Mouse (Mus musculus): ENCODE results near the gene Btg4. TPM values are rescaled to one million over a fixed set of nuclear protein-coding genes. Genes with fewer than 3 reads are reported as not detected.

Btg4 gene
- total and polyA plus RNA-seq, 2 experiments from 2014 or later = not detected

GRCm38 (mm10) chr9:51058951-51059521, 1.7 kb upstream of the Btg4 start:
- WGBS = 48% methylated on average over 4 of the region's 4 CpGs
- ATAC-seq (ENCODE audit: insufficient read depth, low read depth) (no peak), DNase-seq (ENCODE audit: low spot score) (no peak)
- no peak overlapping the region for H3K4me2 ChIP-seq (ENCODE audit: low read depth, low read length)
- H3K4me3 ChIP-seq (ENCODE audit: low read depth, low read length) = no peak overlapping the region
- H3K9ac ChIP-seq (replicated peaks; ENCODE audit: low read depth, low read length) = no peak overlapping the region
- TF ChIP-seq CTCF (IDR thresholded peaks at IDR 0.05; ENCODE audit: low read depth) (no peak), EP300 (IDR thresholded peaks at IDR 0.05; ENCODE audit: low read depth) (no peak)
- no peaks in the 10 kb centered on the region for H3K36me3 ChIP-seq (replicated peaks; ENCODE audit: control insufficient read depth, insufficient read depth, low read length)
- no peaks in the 10 kb centered on the region for H3K9me3 ChIP-seq (replicated peaks; ENCODE audit: control insufficient read depth, low read length)
- no peak overlapping the region for H3K27ac ChIP-seq (ENCODE audit: low read depth)
- no peaks in the 10 kb centered on the region for H3K4me1 ChIP-seq (ENCODE audit: control insufficient read depth, insufficient read depth)
- H3K27me3 ChIP-seq (ENCODE audit: control insufficient read depth, insufficient read depth, low read length) = no peaks in the 10 kb centered on the region

GRCm38 (mm10) chr9:51068202-51068601, 7.5 kb downstream of the Btg4 start:
- 51% methylated on average over 3 of the region's 3 CpGs for WGBS
- ATAC-seq (ENCODE audit: insufficient read depth, low read depth) (no peak), DNase-seq (ENCODE audit: low spot score) (no peak)
- Histone ChIP-seq H3K9me3 (replicated peaks; ENCODE audit: control insufficient read depth, low read length) (no peaks in the 10 kb centered on the region), H3K4me3 (ENCODE audit: low read depth, low read length) (no peak overlapping the region), H3K36me3 (replicated peaks; ENCODE audit: control insufficient read depth, insufficient read depth, low read length) (no peaks in the 10 kb centered on the region; the same call in none of the 2 replicates), H3K9ac (replicated peaks; ENCODE audit: low read depth, low read length) (no peak overlapping the region), H3K4me1 (ENCODE audit: control insufficient read depth, insufficient read depth) (no peaks in the 10 kb centered on the region), H3K4me2 (ENCODE audit: low read depth, low read length) (no peak overlapping the region), H3K27me3 (ENCODE audit: control insufficient read depth, insufficient read depth, low read length) (no peaks in the 10 kb centered on the region), H3K27ac (ENCODE audit: low read depth) (no peak overlapping the region)
- TF ChIP-seq CTCF (IDR thresholded peaks at IDR 0.05; ENCODE audit: low read depth) (no peak), EP300 (IDR thresholded peaks at IDR 0.05; ENCODE audit: low read depth) (no peak)

- 30% methylated on average over 4 of the region's 4 CpGs for WGBS
- H3K9me3 ChIP-seq (replicated peaks; ENCODE audit: control insufficient read depth, low read length) = no peaks in the 10 kb centered on the region
- no peak for ATAC-seq (ENCODE audit: insufficient read depth, low read depth)
Observed at GRCm38 (mm10) chr9:51070801-51071200, 10.1 kb downstream of the Btg4 start.

GRCm38 (mm10) chr9:51075780-51076179, 15.1 kb downstream of the Btg4 start:
- no peak overlapping the region for H3K9ac ChIP-seq (replicated peaks; ENCODE audit: low read depth, low read length)

More at GRCm38 (mm10) chr9:51070801-51071200, 10.1 kb downstream of the Btg4 start:
- Histone ChIP-seq H3K36me3 (replicated peaks; ENCODE audit: control insufficient read depth, insufficient read depth, low read length) (peaks cover 6% of the 10 kb centered on the region), H3K27ac (ENCODE audit: low read depth) (no peak overlapping the region), H3K4me1 (ENCODE audit: control insufficient read depth, insufficient read depth) (no peaks in the 10 kb centered on the region), H3K9ac (replicated peaks; ENCODE audit: low read depth, low read length) (no peak overlapping the region), H3K4me3 (ENCODE audit: low read depth, low read length) (no peak overlapping the region), H3K4me2 (ENCODE audit: low read depth, low read length) (no peak overlapping the region), H3K27me3 (ENCODE audit: control insufficient read depth, insufficient read depth, low read length) (no peaks in the 10 kb centered on the region)
- no peak for TF ChIP-seq EP300 (IDR thresholded peaks at IDR 0.05; ENCODE audit: low read depth)
- no peak for TF ChIP-seq CTCF (IDR thresholded peaks at IDR 0.05; ENCODE audit: low read depth)
- DNase-seq (ENCODE audit: low spot score) = no peak

GRCm38 (mm10) chr9:51076300-51076978, 15.7 kb downstream of the Btg4 start:
- 0% methylated on average over 17 of the region's 17 CpGs for WGBS
- no peaks in the 10 kb centered on the region for H3K27me3 ChIP-seq (ENCODE audit: control insufficient read depth, insufficient read depth, low read length)
- peaks cover 6% of the 10 kb centered on the region; the same call in 1 of the 2 replicates for H3K36me3 ChIP-seq (replicated peaks; ENCODE audit: control insufficient read depth, insufficient read depth, low read length)
- no peaks in the 10 kb centered on the region for H3K9me3 ChIP-seq (replicated peaks; ENCODE audit: control insufficient read depth, low read length)
- TF ChIP-seq EP300 (IDR thresholded peaks at IDR 0.05; ENCODE audit: low read depth) = no peak
- H3K27ac ChIP-seq (ENCODE audit: low read depth) = peak overlapping the region; percentile 61
- DNase-seq (ENCODE audit: low spot score) = peak; percentile 7
- H3K4me3 ChIP-seq (ENCODE audit: low read depth, low read length) = peak overlapping the region; percentile 55
- peak overlapping the region; percentile 77 for H3K4me2 ChIP-seq (ENCODE audit: low read depth, low read length)
- peak overlapping the region; percentile 55 for H3K9ac ChIP-seq (replicated peaks; ENCODE audit: low read depth, low read length)
- peaks cover 3% of the 10 kb centered on the region; the same call in 1 of the 2 replicates for H3K4me1 ChIP-seq (ENCODE audit: control insufficient read depth, insufficient read depth)
- peak; percentile 27 for ATAC-seq (ENCODE audit: insufficient read depth, low read depth)

More at GRCm38 (mm10) chr9:51075780-51076179, 15.1 kb downstream of the Btg4 start:
- Histone ChIP-seq H3K27me3 (ENCODE audit: control insufficient read depth, insufficient read depth, low read length) (no peaks in the 10 kb centered on the region), H3K36me3 (replicated peaks; ENCODE audit: control insufficient read depth, insufficient read depth, low read length) (peaks cover 6% of the 10 kb centered on the region; the same call in 1 of the 2 replicates), H3K4me1 (ENCODE audit: control insufficient read depth, insufficient read depth) (peaks cover 3% of the 10 kb centered on the region; the same call in 1 of the 2 replicates), H3K4me3 (ENCODE audit: low read depth, low read length) (peak overlapping the region; percentile 55), H3K27ac (ENCODE audit: low read depth) (0 out of 2 replicates have a peak overlapping the region, but pooled peaks have one; percentile 4), H3K9me3 (replicated peaks; ENCODE audit: control insufficient read depth, low read length) (no peaks in the 10 kb centered on the region), H3K4me2 (ENCODE audit: low read depth, low read length) (peak overlapping the region; percentile 77)
- peak; percentile 52 for DNase-seq (ENCODE audit: low spot score)
- WGBS = 28% methylated on average over 3 of the region's 3 CpGs
- TF ChIP-seq CTCF (IDR thresholded peaks at IDR 0.05; ENCODE audit: low read depth) = no peak
- no peak for TF ChIP-seq EP300 (IDR thresholded peaks at IDR 0.05; ENCODE audit: low read depth)
- ATAC-seq (ENCODE audit: insufficient read depth, low read depth) = peak; percentile 69

All from heart, postnatal 0 days (tissue).